Mouse (Mus musculus) CH12.LX (cell line): Measurements from ENCODE around the gene Tcam1. TPM values are rescaled to one million over a fixed set of nuclear protein-coding genes. Genes with fewer than 3 reads are reported as not detected.

Source experiments
- DNase-seq: peaks from one replicate; pipeline ENCODE4 v3.0.0-alpha.2; 2013; ENCODE audit errors: extremely low read depth
- H3K27ac ChIP-seq: 2 replicates; pipeline ENCODE4 v1.5.1; 2012; ENCODE audit warnings: low read depth, mild to moderate bottlenecking, control low read depth, moderate library complexity; ENCODE audit not compliant: insufficient read depth
- H3K27me3 ChIP-seq: replicated peaks from 2 replicates; pipeline ENCODE3; 2012; ENCODE audit warnings: inconsistent platforms
- H3K36me3 ChIP-seq, 2 experiments: replicated peaks in 1 of 2; 2 replicates each; pipeline versions ENCODE3 to v1.6.1; 2012; ENCODE audit warnings: inconsistent platforms in 1 of 2, low read length in 1 of 2, mild to moderate bottlenecking in 1 of 2, mixed read lengths in 1 of 2, moderate library complexity in 1 of 2; ENCODE audit not compliant: control insufficient read depth in 1 of 2, insufficient read depth in 1 of 2
- H3K4me1 ChIP-seq, 2 experiments: 2 replicates each; pipeline ENCODE4 v1.6.1; 2012; ENCODE audit warnings: inconsistent platforms in 1 of 2, moderate library complexity in 1 of 2; ENCODE audit not compliant: insufficient read depth in 2 of 2, control insufficient read depth in 1 of 2
- H3K4me2 ChIP-seq: 2 replicates; pipeline ENCODE4 v1.6.1; 2012; ENCODE audit warnings: low read depth, mild to moderate bottlenecking, control low read depth; ENCODE audit not compliant: poor library complexity, insufficient read depth, severe bottlenecking
- H3K4me3 ChIP-seq, 3 experiments: fragments of 150-350 bp in 1 of 3; sonication (generic) in 1 of 3; replicated peaks in 1 of 3; 2 replicates each; pipeline versions ENCODE3 to v1.5.1; 2011 to 2012; ENCODE audit warnings: low read depth in 2 of 3, low read length in 2 of 3, mild to moderate bottlenecking in 2 of 3, moderate library complexity in 2 of 3, control low read depth in 1 of 3, improper control_type of control experiment in 1 of 3, inconsistent platforms in 1 of 3, mixed read lengths in 1 of 3; ENCODE audit not compliant: poor library complexity in 1 of 3
- H3K79me2 ChIP-seq: replicated peaks from 2 replicates; pipeline ENCODE4 v1.6.1; 2012; ENCODE audit warnings: mild to moderate bottlenecking, moderate library complexity; ENCODE audit not compliant: control insufficient read depth, poor library complexity, insufficient read depth, severe bottlenecking; ENCODE audit errors: extremely low read depth
- H3K9ac ChIP-seq: 2 replicates; pipeline ENCODE4 v1.6.1; 2012; ENCODE audit warnings: low read depth, mild to moderate bottlenecking, control low read depth, moderate library complexity; ENCODE audit not compliant: insufficient read depth
- H3K9me3 ChIP-seq: replicated peaks from 2 replicates; pipeline ENCODE3; 2012; ENCODE audit warnings: low read length, inconsistent platforms, mixed read lengths
- BHLHE40 ChIP-seq: IDR thresholded peaks from 2 replicates; pipeline ENCODE4 v1.6.1; 2011; ENCODE audit warnings: mild to moderate bottlenecking, low read depth, low read length, improper control_type of control experiment
- CHD1 ChIP-seq: IDR thresholded peaks from 2 replicates; pipeline ENCODE4 v1.6.1; 2012; ENCODE audit warnings: low read depth, low read length, improper control_type of control experiment, inconsistent platforms
- CHD2 ChIP-seq: IDR thresholded peaks from 2 replicates; pipeline ENCODE4 v1.6.1; 2011; ENCODE audit warnings: low read length, improper control_type of control experiment
- CTCF ChIP-seq, 2 experiments: IDR thresholded peaks in 1 of 2; conservative IDR thresholded peaks in 1 of 2; 2 replicates each; pipeline ENCODE4 v1.5.1; 2011 to 2012; ENCODE audit warnings: low read depth in 2 of 2, low read length in 2 of 2, improper control_type of control experiment in 1 of 2, inconsistent platforms in 1 of 2, mild to moderate bottlenecking in 1 of 2, moderate library complexity in 1 of 2
- E2F4 ChIP-seq: IDR thresholded peaks from 2 replicates; pipeline ENCODE4 v1.6.1; 2011; ENCODE audit warnings: low read depth, low read length, improper control_type of control experiment; ENCODE audit not compliant: insufficient replicate concordance
- ELF1 ChIP-seq: IDR thresholded peaks from 2 replicates; pipeline ENCODE4 v1.6.1; 2014; ENCODE audit warnings: low read depth, mild to moderate bottlenecking, inconsistent platforms, low read length, improper control_type of control experiment
- ETS1 ChIP-seq: conservative IDR thresholded peaks from 2 replicates; pipeline ENCODE4 v1.6.1; 2012; ENCODE audit warnings: low read depth, mild to moderate bottlenecking, inconsistent platforms, low read length, improper control_type of control experiment, moderate library complexity
- IRF4 ChIP-seq: IDR thresholded peaks from 2 replicates; pipeline ENCODE4 v1.6.1; 2014; ENCODE audit warnings: low read depth, mild to moderate bottlenecking, inconsistent platforms, low read length, improper control_type of control experiment
- JUND ChIP-seq: conservative IDR thresholded peaks from 2 replicates; pipeline ENCODE4 v1.6.1; 2011; ENCODE audit warnings: low read depth, low read length, improper control_type of control experiment
- KAT2A ChIP-seq: IDR thresholded peaks from 2 replicates; pipeline ENCODE4 v1.6.1; 2012; ENCODE audit warnings: low read length, improper control_type of control experiment, inconsistent platforms; ENCODE audit not compliant: insufficient replicate concordance
- MAFK ChIP-seq: IDR thresholded peaks from 2 replicates; pipeline ENCODE4 v1.6.1; 2011; ENCODE audit warnings: low read length, improper control_type of control experiment; ENCODE audit not compliant: insufficient replicate concordance
- MAX ChIP-seq: IDR thresholded peaks from 2 replicates; pipeline ENCODE4 v1.6.1; 2011; ENCODE audit warnings: low read length, improper control_type of control experiment
- MAZ ChIP-seq: IDR thresholded peaks from 2 replicates; pipeline ENCODE4 v1.6.1; 2012; ENCODE audit warnings: low read depth, mild to moderate bottlenecking, inconsistent platforms, low read length, improper control_type of control experiment, moderate library complexity
- MEF2A ChIP-seq: IDR thresholded peaks from 2 replicates; pipeline ENCODE4 v1.6.1; 2014; ENCODE audit warnings: low read depth, mild to moderate bottlenecking, inconsistent platforms, low read length, improper control_type of control experiment, borderline replicate concordance
- MXI1 ChIP-seq: IDR thresholded peaks from 2 replicates; pipeline ENCODE4 v1.6.1; 2011; ENCODE audit warnings: mild to moderate bottlenecking, low read depth, low read length, improper control_type of control experiment
- MYC ChIP-seq: IDR thresholded peaks from 2 replicates; pipeline ENCODE4 v1.6.1; 2011; ENCODE audit warnings: low read depth, mild to moderate bottlenecking, improper control_type of control experiment, low read length
- NELFE ChIP-seq: IDR thresholded peaks from 2 replicates; pipeline ENCODE4 v1.6.1; 2011; ENCODE audit warnings: low read depth, low read length, improper control_type of control experiment
- NRF1 ChIP-seq: IDR thresholded peaks from 2 replicates; pipeline ENCODE4 v1.6.1; 2014; ENCODE audit warnings: low read depth, mild to moderate bottlenecking, inconsistent platforms, low read length, improper control_type of control experiment, moderate library complexity
- POLR2A ChIP-seq: IDR thresholded peaks from 2 replicates; pipeline ENCODE4 v1.6.1; 2011; ENCODE audit warnings: low read depth, mild to moderate bottlenecking, improper control_type of control experiment, low read length
- POLR2AphosphoS2 ChIP-seq: IDR thresholded peaks from 2 replicates; pipeline ENCODE4 v1.6.1; 2011; ENCODE audit warnings: low read depth, low read length, improper control_type of control experiment
- RAD21 ChIP-seq: IDR thresholded peaks from 2 replicates; pipeline ENCODE4 v1.6.1; 2011; ENCODE audit warnings: low read depth, mild to moderate bottlenecking, low read length, improper control_type of control experiment, moderate library complexity
- SIN3A ChIP-seq: IDR thresholded peaks from 2 replicates; pipeline ENCODE4 v1.6.1; 2012; ENCODE audit warnings: low read length, improper control_type of control experiment, inconsistent platforms
- SMC3 ChIP-seq: IDR thresholded peaks from 2 replicates; pipeline ENCODE4 v1.6.1; 2011; ENCODE audit warnings: low read depth, low read length, improper control_type of control experiment
- TBP ChIP-seq: conservative IDR thresholded peaks from 2 replicates; pipeline ENCODE4 v1.6.1; 2011; ENCODE audit warnings: low read depth, low read length, improper control_type of control experiment
- TCF12 ChIP-seq: IDR thresholded peaks from 2 replicates; pipeline ENCODE4 v1.6.1; 2014; ENCODE audit warnings: low read depth, mild to moderate bottlenecking, inconsistent platforms, low read length, improper control_type of control experiment
- UBTF ChIP-seq: IDR thresholded peaks from 2 replicates; pipeline ENCODE4 v1.6.1; 2012; ENCODE audit warnings: low read depth, mild to moderate bottlenecking, inconsistent platforms, low read length, improper control_type of control experiment, moderate library complexity
- USF1 ChIP-seq: IDR thresholded peaks from 2 replicates; pipeline ENCODE4 v1.6.1; 2014; ENCODE audit warnings: low read depth, mild to moderate bottlenecking, inconsistent platforms, low read length, improper control_type of control experiment
- USF2 ChIP-seq: conservative IDR thresholded peaks from 2 replicates; pipeline ENCODE4 v1.6.1; 2011; ENCODE audit warnings: low read depth, low read length, improper control_type of control experiment
- ZC3H11A ChIP-seq: IDR thresholded peaks from 2 replicates; pipeline ENCODE4 v1.6.1; 2012; ENCODE audit warnings: low read depth, mild to moderate bottlenecking, inconsistent platforms, low read length, improper control_type of control experiment
- ZKSCAN1 ChIP-seq: IDR thresholded peaks from 2 replicates; pipeline ENCODE4 v1.6.1; 2012; ENCODE audit warnings: low read depth, inconsistent platforms, low read length, improper control_type of control experiment, borderline replicate concordance
- ZNF384 ChIP-seq: IDR thresholded peaks from 2 replicates; pipeline ENCODE4 v1.6.1; 2012; ENCODE audit warnings: low read depth, low read length, improper control_type of control experiment, inconsistent platforms
- dilution Hi-C: fragments of 300-500 bp; cut with MboI; formaldehyde crosslinking; loops from 2 replicates; pipeline ENCODE4 v1.14.3; 2020; ENCODE audit warnings: low sequenced_read_pairs; ENCODE audit not compliant: extremely low pct_unique_long_range_greater_than_20kb, extremely low pct_ligation_motif_present
- in situ Hi-C: fragments of 300-500 bp; cut with MboI; formaldehyde crosslinking; loops from 3 replicates; pipeline ENCODE4 v1.14.3; 2019; ENCODE audit warnings: low sequenced_read_pairs, low pct_ligation_motif_present, low pct_unique_long_range_greater_than_20kb, mixed read lengths
- polyA plus RNA-seq: library from polyadenylated mRNA; unstranded; fragments of >175 nt; gene quantifications from 2 replicates; pipeline ENCODE4 v1.2.1, GENCODE M21; 2012; ENCODE audit warnings: low read depth; ENCODE audit not compliant: insufficient read length
- total RNA-seq, 2 experiments: library from RNA; depleted of rRNA; stranded (reverse); fragments of 300-350 nt in 1 of 2; fragments of >200 nt in 1 of 2; gene quantifications; 2 replicates each; pipeline ENCODE4 v1.2.3; 2012 to 2014

Gene Tcam1
- total RNA-seq (2012; rRNA removed) (4.2 and 5.9 TPM in 2 replicates), total RNA-seq (2014; rRNA removed) (0.68 and 0.82 TPM in 2 replicates), polyA plus RNA-seq (0.64 and 0.99 TPM in 2 replicates)

- TF ChIP-seq E2F4 = no peak
- TF ChIP-seq UBTF = no peak
- TF ChIP-seq SIN3A = peak; percentile 76
- TF ChIP-seq NELFE = peak; percentile 52
- TF ChIP-seq MAFK = no peak
- TF ChIP-seq USF1 = peak; percentile 47
- peak; percentile 63 for TF ChIP-seq POLR2A
- TF ChIP-seq MAZ = 0 out of 2 replicates have a peak, but pooled peaks have one; percentile 34
- TF ChIP-seq TCF12 = peak; percentile 67
- TF ChIP-seq MYC = peak; percentile 100
- peak; percentile 94 for TF ChIP-seq BHLHE40
- TF ChIP-seq JUND = 0 out of 2 replicates have a peak, but pooled peaks have one; percentile 27
- TF ChIP-seq CHD2 = peak; percentile 99
- TF ChIP-seq ZKSCAN1 = no peak
- TF ChIP-seq RAD21 = peak; percentile 69
- no peak for TF ChIP-seq ZNF384
- peak; percentile 45; the same call in 1 of the 2 replicates for TF ChIP-seq MEF2A
- TF ChIP-seq SMC3 = peak; percentile 40; the same call in 1 of the 2 replicates
- TF ChIP-seq ELF1 = peak; percentile 45; the same call in 1 of the 2 replicates
- TF ChIP-seq ETS1 = peak; percentile 64; the same call in 1 of the 2 replicates
- peak; percentile 61 for TF ChIP-seq USF2
- no peak for TF ChIP-seq CHD1
- peak; percentile 57; the same call in 1 of the 2 replicates for TF ChIP-seq TBP
- peak; percentile 92 for TF ChIP-seq MXI1
- peak; percentile 82 for TF ChIP-seq NRF1
- TF ChIP-seq ZC3H11A = no peak
- peak; percentile 69; the same call in 1 of the 2 replicates for TF ChIP-seq IRF4
- no peak for TF ChIP-seq POLR2AphosphoS2
- TF ChIP-seq KAT2A = no peak
- TF ChIP-seq CTCF (conservative IDR thresholded peaks at IDR 0.05 in 1 of 2, IDR thresholded peaks at IDR 0.05 in 1 of 2; ENCODE audit: low read depth in 2 of 2, low read length in 2 of 2) = peak; percentile 8 to 95; a peak in 2 of 4 replicates
- peak; percentile 100 for TF ChIP-seq MAX
- Histone ChIP-seq H3K4me2 (peak within 1 kb of the TSS; percentile 41), H3K27ac (no peak within 1 kb of the TSS), H3K4me1 (peaks cover 10 to 21% of the 10 kb centered on the region in 2 experiments), H3K9ac (no peak within 1 kb of the TSS), H3K4me3 (no peak within 1 kb of the TSS), H3K27me3 (peaks cover 2% of the 10 kb centered on the region), H3K36me3 (no peaks in the 10 kb centered on the region), H3K9me3 (no peaks in the 10 kb centered on the region), H3K79me2 (peaks cover 8% of the 10 kb centered on the region)
- peak; percentile 96 for DNase-seq
- in situ Hi-C loops (no loop called here), dilution Hi-C loops (no loop called here)
Observed at GRCm38 (mm10) chr11:106276454-106276853, at the start of gene Tcam1. Gene Tcam1, plus strand, starts transcription at chr11:106276672.
